Mouse (Mus musculus): ENCODE results near the gene 1700016C15Rik. TPM values are rescaled to one million over a fixed set of nuclear protein-coding genes. Genes with fewer than 3 reads are reported as not detected.

Gene 1700016C15Rik
- total RNA-seq (2021): not detected
- long read RNA-seq, experiment 1: 0 reads
- long read RNA-seq, experiment 2: 0 reads

- no peak for DNase-seq (ENCODE audit: low spot score in 2 of 2)
Observed at GRCm38 (mm10) chr1:177729043-177730024, at the start of gene 1700016C15Rik. Gene 1700016C15Rik, plus strand, starts transcription at chr1:177729814.

GRCm38 (mm10) chr1:177681239-177681638, 48.4 kb upstream of the 1700016C15Rik start:
- DNase-seq (ENCODE audit: low spot score in 2 of 2): no peak

GRCm38 (mm10) chr1:177683931-177684836, 45.4 kb upstream of the 1700016C15Rik start:
- DNase-seq (ENCODE audit: low spot score in 2 of 2): no peak

GRCm38 (mm10) chr1:177684901-177685300, 44.7 kb upstream of the 1700016C15Rik start:
- DNase-seq (ENCODE audit: low spot score in 2 of 2): no peak

DNA sequence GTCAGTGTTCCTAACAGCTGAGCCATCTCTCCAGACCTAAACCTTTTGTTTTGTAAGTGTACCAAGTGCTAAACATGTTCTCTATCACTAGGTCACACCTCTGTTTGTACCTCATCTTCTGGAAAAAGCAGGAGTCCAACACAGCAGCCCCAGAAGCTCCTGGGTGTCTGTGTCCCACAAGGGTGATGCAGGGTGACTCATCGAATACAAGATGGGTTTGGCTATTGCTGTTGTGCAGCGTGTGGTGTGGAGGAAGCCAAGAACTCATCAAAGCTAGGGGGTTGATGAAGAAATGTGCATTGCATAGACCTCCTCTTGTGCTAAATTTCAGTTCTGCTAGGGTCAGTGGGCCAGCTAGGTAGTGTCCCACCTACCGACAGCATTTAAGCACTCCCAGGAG, 43.5 kb upstream of the 1700016C15Rik start:
- DNase-seq (ENCODE audit: low spot score in 2 of 2): no peak

DNA sequence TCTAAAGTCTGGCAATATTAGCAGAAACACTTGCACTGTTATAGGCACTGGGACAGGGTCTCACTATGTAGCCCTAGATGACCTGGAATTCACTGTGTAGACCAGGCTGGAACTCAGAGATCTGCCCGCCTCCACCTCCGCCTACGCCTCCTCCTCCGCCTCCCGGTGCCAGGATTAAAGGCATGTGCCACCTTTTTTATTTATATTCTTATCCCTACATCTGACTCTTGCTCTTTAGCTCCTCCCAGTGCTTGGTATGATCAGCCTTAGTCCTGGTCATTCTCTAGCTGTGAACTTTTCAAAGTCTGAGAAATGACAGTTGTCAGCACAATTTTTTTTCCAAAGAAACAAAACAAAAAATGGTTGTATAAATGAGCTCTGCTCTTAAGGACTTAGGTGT, 42.6 kb upstream of the 1700016C15Rik start:
- no peak for DNase-seq (ENCODE audit: low spot score in 2 of 2)

DNA sequence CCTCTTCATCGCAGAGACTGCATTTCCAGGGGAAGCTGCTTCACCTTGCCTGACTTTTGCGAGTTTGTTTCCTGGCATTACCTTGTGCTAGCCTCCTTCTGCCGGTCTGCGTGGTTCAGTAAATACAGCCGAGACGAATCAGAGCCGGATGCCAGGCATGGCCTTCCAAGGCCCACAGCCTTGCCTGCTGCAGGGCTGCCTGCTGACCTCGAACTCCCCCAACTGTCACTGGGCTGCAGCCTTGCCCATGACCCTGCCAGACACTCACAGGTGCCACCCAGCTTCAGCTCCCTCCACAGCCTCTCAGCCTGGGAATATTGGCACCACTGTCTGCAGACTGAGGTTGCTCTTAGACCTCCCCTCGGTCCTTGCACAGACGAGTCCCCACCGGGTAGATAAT, 37.1 kb upstream of the 1700016C15Rik start:
- no peak for DNase-seq (ENCODE audit: low spot score in 2 of 2)

DNA sequence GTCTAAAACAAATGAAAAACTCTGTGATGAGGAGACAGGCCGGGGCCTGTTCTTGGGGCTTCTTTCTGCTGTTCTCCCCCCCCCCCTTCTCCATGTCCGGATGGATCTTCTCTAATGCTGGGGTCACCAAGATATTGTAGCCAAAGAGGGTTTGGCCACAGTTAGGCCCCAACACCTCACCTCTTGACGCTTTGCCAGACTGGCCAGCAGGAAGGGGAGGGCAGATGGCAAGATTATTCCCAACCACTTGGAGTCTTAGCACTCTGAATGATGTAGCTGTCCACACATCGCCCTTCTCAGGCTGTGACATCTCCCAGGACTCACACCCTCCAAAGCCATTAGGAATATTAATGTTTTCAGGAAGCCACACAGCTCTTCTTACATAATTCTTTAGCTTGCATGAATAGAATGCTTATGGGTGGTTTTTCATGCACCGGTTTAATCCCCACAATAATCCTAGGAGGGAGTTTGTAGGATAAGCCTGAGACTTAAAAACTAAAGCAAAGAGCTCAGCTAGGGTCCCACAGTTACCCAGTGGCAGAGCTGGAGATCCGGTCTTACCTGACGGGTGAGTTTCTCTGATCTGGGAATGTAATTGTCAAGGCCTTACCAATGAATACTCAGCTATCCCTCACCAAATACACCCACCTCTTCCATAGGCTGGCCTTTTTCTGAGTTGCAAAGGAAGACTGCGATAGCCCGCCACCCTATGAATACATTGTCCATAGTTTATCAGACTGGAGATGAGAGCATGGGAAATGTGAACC, 35.9 kb upstream of the 1700016C15Rik start:
- no peak for DNase-seq (ENCODE audit: low spot score in 2 of 2)

GRCm38 (mm10) chr1:177700560-177700959, 29.1 kb upstream of the 1700016C15Rik start:
- no peak for DNase-seq (ENCODE audit: low spot score in 2 of 2)

GRCm38 (mm10) chr1:177702481-177703146, 27.0 kb upstream of the 1700016C15Rik start:
- DNase-seq (ENCODE audit: low spot score in 2 of 2): peak; percentile 20 to 34

DNA sequence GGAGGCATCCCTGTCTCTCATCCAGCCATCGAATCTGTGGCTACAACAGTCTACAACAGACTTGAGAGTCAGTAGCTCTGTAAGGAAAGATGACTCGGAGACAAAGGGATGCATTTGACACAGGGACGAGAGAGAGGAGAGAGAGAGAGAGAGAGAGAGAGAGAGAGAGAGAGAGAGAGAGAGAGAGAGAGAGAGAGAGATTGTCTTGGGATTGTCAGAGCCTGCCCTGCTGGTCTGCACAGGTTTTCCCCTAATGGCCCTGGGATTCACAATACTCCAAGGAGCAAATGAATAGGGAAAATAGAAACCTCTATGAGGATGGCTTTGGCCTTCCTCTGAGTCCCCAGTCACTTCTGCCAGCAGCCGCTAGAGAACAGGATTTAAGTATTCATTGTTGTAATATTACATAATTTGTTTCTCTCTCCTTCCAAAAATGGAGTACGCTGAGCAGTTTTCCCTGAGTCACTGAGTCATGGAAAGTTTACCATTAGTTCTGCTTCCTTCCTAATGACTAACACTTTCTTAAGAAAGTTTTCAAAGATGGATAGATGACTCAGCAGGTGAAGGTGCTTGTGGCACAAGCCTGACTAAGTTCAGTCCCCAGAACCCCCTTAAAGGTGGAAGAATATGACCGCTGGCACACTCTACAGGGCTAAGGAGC, 26.3 kb upstream of the 1700016C15Rik start:
- no peak for DNase-seq (ENCODE audit: low spot score in 2 of 2)

- no peak for DNase-seq (ENCODE audit: low spot score in 2 of 2)
Observed at GRCm38 (mm10) chr1:177705204-177705603, 24.4 kb upstream of the 1700016C15Rik start.

GRCm38 (mm10) chr1:177707571-177707970, 22.0 kb upstream of the 1700016C15Rik start:
- DNase-seq (ENCODE audit: low spot score in 2 of 2): no peak

DNA sequence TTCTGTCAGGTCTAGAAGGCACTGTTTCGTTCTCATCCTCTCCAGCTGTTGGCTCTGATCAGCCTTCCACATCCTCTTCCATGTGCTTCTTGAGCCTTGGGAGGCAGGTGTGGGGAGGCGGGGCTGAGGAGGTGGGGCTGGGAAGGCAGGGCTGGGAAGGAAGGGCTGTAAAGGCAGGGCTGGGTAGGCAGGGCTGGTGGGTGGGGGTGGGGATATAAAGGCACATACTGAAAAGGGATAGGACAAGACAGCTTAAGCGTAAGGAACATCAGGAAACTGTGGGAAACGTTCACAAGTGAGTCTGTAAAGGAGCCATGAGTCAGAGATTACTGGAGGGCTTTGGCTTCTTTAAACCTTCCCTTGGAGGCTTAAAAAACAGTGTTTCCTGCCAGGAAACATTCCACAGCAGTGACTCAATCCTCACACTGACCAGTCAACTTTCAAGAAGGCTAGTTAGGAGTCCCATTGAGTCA, 21.0 kb upstream of the 1700016C15Rik start:
- DNase-seq (ENCODE audit: low spot score in 2 of 2): no peak

DNA sequence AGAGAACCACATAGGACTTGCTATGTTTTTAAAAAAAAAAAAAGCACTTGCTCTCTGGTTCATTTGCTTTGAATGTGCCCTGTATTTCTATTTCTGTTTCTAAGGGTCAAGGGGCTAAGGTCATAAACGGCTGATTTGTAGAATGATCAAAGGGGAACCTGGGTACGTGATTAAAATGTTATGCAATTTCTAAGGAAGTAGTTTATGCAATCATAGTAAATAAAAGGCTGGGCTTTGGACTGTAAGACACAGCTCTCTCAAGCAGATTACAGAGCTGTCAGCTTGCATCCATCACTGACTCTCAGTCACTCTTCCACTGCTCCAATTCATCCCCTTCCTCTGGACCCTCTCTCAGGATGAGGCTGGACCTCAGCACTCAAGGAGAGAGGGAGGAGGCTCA, 18.6 kb upstream of the 1700016C15Rik start:
- DNase-seq (ENCODE audit: low spot score in 2 of 2): no peak

DNA sequence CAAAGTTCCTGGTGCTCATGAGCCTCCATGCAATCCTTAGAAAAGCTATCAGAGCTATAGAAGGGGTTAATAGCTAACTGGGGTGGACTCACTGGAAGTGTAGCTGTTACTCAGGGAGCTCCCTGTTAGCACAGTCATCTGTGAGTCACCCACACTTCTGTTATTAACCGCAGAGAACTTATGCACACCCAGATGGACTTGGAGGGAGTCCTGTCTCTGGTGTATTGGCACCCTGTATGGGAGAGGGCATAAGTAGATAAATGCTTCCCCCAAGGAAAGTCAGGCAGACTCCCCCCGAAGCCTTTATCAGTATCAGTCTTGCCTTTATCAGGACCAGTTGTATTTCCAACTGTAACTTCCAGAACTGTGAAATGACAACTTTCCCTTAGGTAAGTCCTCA, 18.2 kb upstream of the 1700016C15Rik start:
- no peak for DNase-seq (ENCODE audit: low spot score in 2 of 2)

GRCm38 (mm10) chr1:177713635-177714396, 15.8 kb upstream of the 1700016C15Rik start:
- no peak for DNase-seq (ENCODE audit: low spot score in 2 of 2)

DNA sequence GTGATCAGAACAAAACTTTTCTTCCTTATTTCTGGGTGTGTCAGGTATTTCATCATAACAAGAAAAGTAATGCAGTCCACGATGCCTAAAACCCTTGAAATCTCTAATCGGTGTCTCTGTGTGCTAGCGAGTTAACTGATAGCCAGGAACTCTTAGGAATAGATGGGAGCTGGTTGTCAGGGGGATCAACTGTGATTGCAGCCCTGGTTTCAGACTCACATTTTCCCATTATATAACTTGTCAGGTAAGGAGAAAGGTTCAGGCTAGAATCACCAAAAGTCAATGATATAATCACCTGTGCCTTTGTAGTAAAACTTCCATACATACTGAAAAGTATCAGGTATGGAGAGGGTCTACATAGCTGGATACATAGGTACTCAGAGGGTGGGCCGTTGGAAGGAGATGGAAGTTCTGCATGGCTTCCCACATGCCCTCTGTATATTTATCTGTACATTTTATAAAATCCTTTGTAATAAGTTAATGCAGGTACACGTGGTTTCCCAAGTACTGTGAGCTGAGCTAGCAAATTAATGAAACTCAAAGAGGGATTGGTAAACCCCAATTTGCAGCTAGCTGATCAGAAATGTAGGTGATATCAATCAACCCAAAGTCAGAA, 15.1 kb upstream of the 1700016C15Rik start:
- no peak for DNase-seq (ENCODE audit: low spot score in 2 of 2)
